Mouse (Mus musculus) heart, embryonic 10.5 days (tissue): ENCODE results near the gene Eme2. TPM values are rescaled to one million over a fixed set of nuclear protein-coding genes. Genes with fewer than 3 reads are reported as not detected.
A peak's percentile ranks its signal among the peaks of the same experiment; 100 is the strongest.
"Not testable (repeated sequence)": the region's sequence is repeated elsewhere in the genome, so short reads cannot be mapped to it uniquely, and the experiment has no call there.

ENCODE experiments used
- DNase-seq: peaks from one replicate; pipeline ENCODE4 v3.0.0-alpha.2; 2017; ENCODE audit warnings: low spot score
- H3K27ac ChIP-seq: fragments of 300-500 bp; sonication (generic); 2 replicates; pipeline ENCODE4 v1.5.1; 2016; ENCODE audit warnings: mild to moderate bottlenecking
- H3K27me3 ChIP-seq: fragments of 300-500 bp; sonication (generic); 2 replicates; pipeline ENCODE4 v1.6.1; 2016; ENCODE audit warnings: mild to moderate bottlenecking; ENCODE audit not compliant: poor library complexity, insufficient read depth, severe bottlenecking
- H3K36me3 ChIP-seq: fragments of 300-500 bp; sonication (generic); 2 replicates; pipeline ENCODE4 v1.6.1; 2016; ENCODE audit warnings: mild to moderate bottlenecking, moderate library complexity
- H3K4me1 ChIP-seq: fragments of 300-500 bp; sonication (generic); 2 replicates; pipeline ENCODE4 v1.6.1; 2016; ENCODE audit warnings: mild to moderate bottlenecking
- H3K4me3 ChIP-seq: fragments of 300-500 bp; sonication (generic); 2 replicates; pipeline ENCODE4 v1.5.1; 2016; ENCODE audit warnings: mild to moderate bottlenecking, moderate library complexity
- H3K9me3 ChIP-seq: fragments of 300-500 bp; sonication (generic); 2 replicates; pipeline ENCODE4 v1.6.1; 2016; ENCODE audit warnings: mild to moderate bottlenecking, moderate library complexity
- WGBS: fragments of 180-500 bp; shearing (Covaris S2); methylation state at CpG from one replicate; pipeline ENCODE4 v1.1.7; 2016; 5-methylcytosine and 5-hydroxymethylcytosine counted together
- polyA plus RNA-seq: library from polyadenylated mRNA; unstranded; fragments of >200 nt; fragmentation: Nextera tagmentation; extraction: Ambion mirVana; gene quantifications from 2 replicates; pipeline ENCODE4 v1.2.1, GENCODE M21; 2016

Gene Eme2
- 25.6 and 28.0 TPM in 2 replicates for polyA plus RNA-seq

DNA sequence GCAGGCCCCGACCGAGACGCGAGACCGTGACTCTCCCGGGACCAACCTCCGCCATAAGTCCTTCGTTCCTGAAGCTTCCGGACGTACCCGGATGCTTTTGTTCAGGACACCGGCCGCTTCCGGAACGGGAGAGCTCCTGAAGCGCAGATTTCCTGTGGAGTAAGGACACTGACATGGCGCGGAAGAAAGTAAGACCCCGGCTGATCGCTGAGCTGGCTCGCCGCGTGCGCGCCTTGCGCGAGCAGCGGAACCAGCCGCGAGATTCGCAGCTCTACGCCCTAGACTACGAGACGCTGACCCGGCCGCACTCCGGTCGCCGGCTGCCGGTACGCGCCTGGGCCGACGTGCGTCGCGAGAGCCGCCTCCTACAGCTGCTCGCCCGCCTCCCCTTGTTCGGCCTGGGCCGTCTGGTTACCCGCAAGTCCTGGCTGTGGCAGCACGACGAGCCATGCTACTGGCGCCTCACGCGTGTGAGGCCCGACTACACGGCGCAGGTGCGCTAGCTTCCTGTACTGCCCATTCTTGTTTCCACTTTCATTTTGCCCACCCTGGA is at the start of gene Eme2, which contains the start of gene Mrps34:
Eme2 (minus strand) TSS at position 93 of the 553 bp plus-strand sequence.
Mrps34 (plus strand) TSS at position 122 of the 553 bp plus-strand sequence.
- H3K4me3 ChIP-seq = peak within 1 kb of the TSS; percentile 93
- H3K36me3 ChIP-seq = peaks cover 71% of the 10 kb centered on the region
- no peaks in the 10 kb centered on the region for H3K27me3 ChIP-seq
- H3K4me1 ChIP-seq = peaks cover 49% of the 10 kb centered on the region
- peak; percentile 94 for DNase-seq
- WGBS = under 1% methylated on average over 62 of the region's 62 CpGs
- peak within 1 kb of the TSS; percentile 94 for H3K27ac ChIP-seq
- H3K9me3 ChIP-seq = no peaks in the 10 kb centered on the region

DNA sequence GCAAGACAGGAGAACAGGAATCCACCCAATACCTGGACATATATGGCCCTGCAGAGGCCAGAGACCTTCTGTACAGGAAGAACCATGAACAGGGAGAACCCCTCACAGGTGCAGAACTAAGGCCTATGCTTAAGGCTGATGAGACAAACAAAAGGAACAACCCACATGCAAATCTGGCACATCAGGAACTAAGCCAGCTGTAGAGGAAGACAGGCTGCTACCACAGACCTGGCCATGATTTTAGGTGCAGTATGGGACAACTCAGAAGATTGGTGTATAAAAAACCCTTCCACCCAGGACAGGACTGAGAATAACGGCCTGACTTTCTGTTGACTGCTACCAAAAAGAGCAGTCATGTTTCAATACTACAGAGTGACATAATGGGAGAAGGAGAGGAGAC is 48.7 kb upstream of the Eme2 start:
- H3K4me3 ChIP-seq, H3K27ac ChIP-seq, DNase-seq, H3K4me1 ChIP-seq, H3K27me3 ChIP-seq, H3K9me3 ChIP-seq: not testable (repeated sequence)
- H3K36me3 ChIP-seq = peaks cover 64% of the 10 kb centered on the region
- WGBS = 82% methylated on average over 1 of the region's 1 CpGs

DNA sequence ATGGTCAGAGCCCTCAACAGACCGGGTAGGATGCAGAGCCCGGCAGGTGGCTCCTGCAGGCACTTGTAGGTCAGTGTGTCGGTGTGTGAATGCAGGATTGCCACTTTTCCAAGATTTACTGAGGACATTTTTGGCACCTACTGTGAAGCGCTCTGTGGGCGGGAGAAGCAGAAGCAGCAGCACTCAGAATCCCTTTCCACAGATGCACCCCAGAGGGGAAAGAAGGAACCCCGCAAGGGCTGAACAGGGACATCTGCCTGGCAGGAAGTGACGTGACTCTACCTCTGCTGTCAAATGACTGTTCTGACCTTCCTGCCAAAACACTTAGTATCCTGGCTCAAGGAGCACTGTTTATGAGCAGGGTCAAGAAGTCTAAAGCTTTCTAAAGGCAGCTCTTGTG is 48.1 kb upstream of the Eme2 start:
- no peak overlapping the region for H3K27ac ChIP-seq
- 90% methylated on average over 7 of the region's 7 CpGs for WGBS
- peaks cover 58% of the 10 kb centered on the region for H3K36me3 ChIP-seq
- H3K9me3 ChIP-seq = no peaks in the 10 kb centered on the region
- DNase-seq = no peak
- H3K4me3 ChIP-seq = no peak overlapping the region
- H3K4me1 ChIP-seq = no peaks in the 10 kb centered on the region
- H3K27me3 ChIP-seq = no peaks in the 10 kb centered on the region

DNA sequence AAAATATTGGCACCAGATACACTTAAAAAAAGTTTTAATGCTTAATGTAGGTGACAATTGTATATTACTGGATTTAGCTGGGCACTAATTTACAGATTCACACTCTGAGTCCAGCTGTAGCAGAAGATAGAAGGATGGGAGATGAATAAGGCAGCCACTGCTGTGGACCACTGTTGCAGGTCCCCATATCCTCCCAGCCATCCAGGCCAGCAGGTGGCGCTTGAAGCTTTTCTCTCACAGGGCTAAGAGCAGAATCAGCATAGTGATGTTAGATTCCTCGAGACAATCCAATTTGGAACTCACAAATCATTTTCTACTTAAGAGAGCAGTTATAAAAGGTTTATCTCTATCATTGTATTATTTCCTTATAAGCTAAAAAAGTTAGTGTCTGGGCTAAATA is 47.6 kb upstream of the Eme2 start:
- not testable (repeated sequence) for H3K4me1 ChIP-seq, H3K4me3 ChIP-seq, H3K27me3 ChIP-seq, H3K9me3 ChIP-seq, H3K27ac ChIP-seq, DNase-seq
- 25% methylated on average over 2 of the region's 2 CpGs for WGBS
- H3K36me3 ChIP-seq = peaks cover 52% of the 10 kb centered on the region

DNA sequence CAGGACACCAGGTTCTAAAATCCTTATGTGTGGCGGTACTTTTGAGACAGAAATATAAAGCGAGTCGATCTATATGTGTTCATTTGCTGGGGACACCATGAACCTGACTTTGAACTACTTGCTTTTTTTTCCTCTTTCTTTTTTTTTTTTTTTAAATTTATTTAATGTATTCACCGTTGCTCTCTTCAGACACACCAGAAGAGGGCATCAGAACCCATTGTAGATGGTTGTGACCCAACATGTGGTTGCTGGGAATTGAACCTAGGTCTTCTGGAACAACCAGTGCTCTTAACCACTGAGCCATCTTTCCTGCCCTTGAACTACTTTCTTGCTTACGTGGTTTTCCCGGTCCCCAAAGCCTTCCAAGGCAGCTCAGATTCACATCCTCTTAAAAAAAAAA is 42.4 kb upstream of the Eme2 start:
- peaks cover 18% of the 10 kb centered on the region for H3K4me1 ChIP-seq
- peak overlapping the region; percentile 85 for H3K4me3 ChIP-seq
- peak overlapping the region; percentile 86 for H3K27ac ChIP-seq
- peaks cover 13% of the 10 kb centered on the region; the same call in 1 of the 2 replicates for H3K36me3 ChIP-seq
- H3K27me3 ChIP-seq = no peaks in the 10 kb centered on the region
- DNase-seq = no peak
- H3K9me3 ChIP-seq = no peaks in the 10 kb centered on the region
- WGBS = 41% methylated on average over 6 of the region's 6 CpGs

DNA sequence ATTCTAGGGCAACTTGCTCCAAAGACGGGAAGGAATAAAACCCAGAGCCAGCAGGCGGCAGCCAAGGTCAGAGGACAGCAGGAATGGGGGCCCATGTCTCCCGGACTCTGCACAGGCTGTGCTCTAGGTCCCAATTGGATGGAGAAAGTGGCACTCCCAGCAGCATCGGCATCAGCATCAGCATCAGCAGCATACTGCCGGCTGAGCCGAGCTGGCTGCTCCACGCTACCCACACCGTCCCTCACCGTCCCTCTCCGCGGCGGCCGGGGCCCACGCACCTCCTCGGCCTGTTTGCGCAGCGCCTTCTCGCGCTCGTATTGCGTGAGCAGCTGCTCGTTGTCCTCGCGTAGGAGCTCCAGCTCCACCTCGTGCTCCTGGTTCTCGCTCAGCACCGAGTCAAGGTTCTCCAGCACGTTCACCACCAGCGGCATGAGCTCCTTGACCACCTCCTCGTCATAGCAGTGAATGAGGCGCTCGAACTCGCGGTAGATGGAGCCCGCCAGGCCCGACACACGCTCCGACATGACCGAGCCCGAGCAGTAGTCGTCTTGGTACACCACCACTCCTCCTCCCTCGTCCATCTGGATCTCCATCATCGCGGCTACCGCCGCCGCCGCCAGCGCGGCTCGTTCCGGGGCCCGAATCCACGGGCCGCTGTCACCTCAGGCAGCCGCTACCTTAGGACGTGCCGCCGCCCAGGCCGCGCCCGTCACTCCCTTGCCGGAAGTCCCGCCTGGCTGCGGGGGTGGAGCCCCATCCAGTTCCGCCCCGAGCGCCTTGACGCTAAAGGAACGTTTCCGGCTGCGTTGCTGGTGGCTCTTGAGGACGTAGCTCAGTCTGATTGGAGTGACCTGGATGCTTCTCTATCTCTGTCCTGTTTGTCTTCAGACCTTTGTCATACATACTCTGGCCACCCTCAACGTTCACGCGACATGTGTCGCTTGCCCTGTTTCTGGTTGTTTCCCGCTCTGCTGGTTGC is 41.7 kb upstream of the Eme2 start, which contains the start of gene Mapk8ip3:
Mapk8ip3 (minus strand) TSS at position 719 of the 979 bp plus-strand sequence.
- DNase-seq = peak; percentile 98

DNA sequence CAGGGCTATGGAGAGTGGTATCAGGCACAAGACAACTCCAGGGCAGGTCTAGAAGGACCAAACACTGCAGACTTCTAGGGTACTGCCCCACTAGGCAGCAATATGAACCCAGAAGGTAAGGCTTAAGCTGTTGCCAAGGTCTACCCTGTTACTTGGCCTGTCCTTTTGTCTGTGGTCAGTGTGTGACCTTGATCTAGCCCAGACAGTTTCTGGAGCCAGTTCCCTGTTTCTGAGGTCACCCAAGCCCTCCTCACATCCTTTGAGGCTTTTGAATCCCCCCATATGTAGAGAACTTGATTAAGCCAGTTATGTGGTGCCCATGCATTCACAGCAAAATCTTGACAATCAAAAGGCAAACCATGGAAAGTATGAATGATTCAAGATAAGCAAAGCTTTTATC is 40.8 kb upstream of the Eme2 start:
- Histone ChIP-seq H3K27ac (peak overlapping the region; percentile 86), H3K27me3 (no peaks in the 10 kb centered on the region), H3K36me3 (peaks cover 13% of the 10 kb centered on the region), H3K4me1 (peaks cover 18% of the 10 kb centered on the region), H3K9me3 (no peaks in the 10 kb centered on the region), H3K4me3 (peak overlapping the region; percentile 85)
- DNase-seq = no peak

More for the DNA sequence above, 41.7 kb upstream of the Eme2 start, which contains the start of gene Mapk8ip3:
- H3K27me3 ChIP-seq = no peaks in the 10 kb centered on the region
- H3K9me3 ChIP-seq = no peaks in the 10 kb centered on the region
- H3K4me3 ChIP-seq = peak within 1 kb of the TSS; percentile 85
- H3K4me1 ChIP-seq = peaks cover 18% of the 10 kb centered on the region
- H3K36me3 ChIP-seq = peaks cover 17% of the 10 kb centered on the region
- under 1% methylated on average over 78 of the region's 78 CpGs for WGBS
- H3K27ac ChIP-seq = peak within 1 kb of the TSS; percentile 86

DNA sequence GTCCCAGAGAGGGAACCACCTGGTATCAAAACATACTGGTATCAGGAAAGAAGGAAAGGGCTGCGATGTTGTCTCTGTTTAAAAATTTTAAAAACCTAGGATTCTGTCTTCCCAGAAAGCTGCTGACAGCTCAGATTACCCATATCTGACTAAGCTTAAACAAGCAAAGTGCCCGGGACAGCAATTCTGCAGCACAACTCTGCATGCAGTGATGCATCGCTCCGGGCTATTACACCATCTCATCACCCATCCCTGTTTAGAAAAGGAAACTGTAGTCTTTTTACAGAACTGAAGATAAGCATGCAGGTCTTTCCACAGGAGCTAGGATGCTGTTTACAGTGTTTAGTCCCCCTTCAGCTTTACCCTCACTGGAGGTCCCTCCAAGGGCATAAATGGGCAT is 40.0 kb upstream of the Eme2 start:
- 0 out of 2 replicates have a peak overlapping the region, but pooled peaks have one; percentile 31 for H3K27ac ChIP-seq
- peaks cover 13% of the 10 kb centered on the region for H3K36me3 ChIP-seq
- 40% methylated on average over 4 of the region's 4 CpGs for WGBS
- H3K9me3 ChIP-seq = no peaks in the 10 kb centered on the region
- no peaks in the 10 kb centered on the region for H3K27me3 ChIP-seq
- peaks cover 18% of the 10 kb centered on the region for H3K4me1 ChIP-seq
- H3K4me3 ChIP-seq = peak overlapping the region; percentile 85
- no peak for DNase-seq

DNA sequence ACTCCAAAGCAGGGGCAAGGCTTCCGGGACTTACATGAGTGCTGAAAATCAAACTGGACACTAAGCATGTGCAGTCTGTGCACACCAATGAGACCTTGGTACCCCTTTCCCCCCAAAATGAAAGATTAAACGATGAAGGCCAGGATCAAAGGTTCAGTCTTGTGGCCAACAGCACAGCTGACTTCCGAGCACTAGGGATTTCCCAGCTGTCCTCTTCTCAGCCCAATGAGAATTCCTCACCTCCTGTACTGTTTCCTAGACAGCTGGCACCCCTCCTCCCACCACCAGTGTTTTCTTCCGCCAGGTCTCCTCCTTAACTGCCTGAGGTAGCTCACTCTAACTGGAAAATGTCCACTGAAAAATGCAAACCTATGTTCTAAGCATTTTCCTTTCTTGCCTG is 38.3 kb upstream of the Eme2 start:
- WGBS = 87% methylated on average over 4 of the region's 4 CpGs
- Histone ChIP-seq H3K27ac (no peak overlapping the region), H3K27me3 (no peaks in the 10 kb centered on the region), H3K4me1 (peaks cover 18% of the 10 kb centered on the region), H3K4me3 (no peak overlapping the region), H3K36me3 (peaks cover 14% of the 10 kb centered on the region), H3K9me3 (no peaks in the 10 kb centered on the region)
- no peak for DNase-seq

DNA sequence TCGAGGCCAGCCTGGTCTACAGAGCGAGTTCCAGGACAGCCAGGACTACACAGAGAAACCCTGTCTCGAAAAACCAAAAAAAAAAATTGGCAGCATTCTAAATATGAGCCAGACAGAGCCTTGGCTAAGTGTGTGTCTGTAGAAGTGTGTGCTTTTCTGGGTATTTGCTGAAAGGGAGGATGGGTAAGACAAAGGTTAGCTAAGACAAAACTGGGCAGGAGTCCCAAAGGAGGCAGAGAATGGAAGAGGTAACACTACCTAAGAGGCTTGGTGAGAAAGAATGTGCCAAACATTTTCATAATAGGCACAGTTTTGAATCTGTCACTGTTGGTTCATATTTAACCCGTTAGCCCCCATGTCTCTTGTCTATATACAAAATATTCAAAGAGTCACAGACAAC is 37.5 kb upstream of the Eme2 start:
- Histone ChIP-seq H3K27me3 (no peaks in the 10 kb centered on the region), H3K36me3 (peaks cover 21% of the 10 kb centered on the region), H3K4me3 (no peak overlapping the region), H3K9me3 (no peaks in the 10 kb centered on the region), H3K4me1 (peaks cover 18% of the 10 kb centered on the region), H3K27ac (no peak overlapping the region)
- WGBS = 96% methylated on average over 4 of the region's 4 CpGs
- no peak for DNase-seq

DNA sequence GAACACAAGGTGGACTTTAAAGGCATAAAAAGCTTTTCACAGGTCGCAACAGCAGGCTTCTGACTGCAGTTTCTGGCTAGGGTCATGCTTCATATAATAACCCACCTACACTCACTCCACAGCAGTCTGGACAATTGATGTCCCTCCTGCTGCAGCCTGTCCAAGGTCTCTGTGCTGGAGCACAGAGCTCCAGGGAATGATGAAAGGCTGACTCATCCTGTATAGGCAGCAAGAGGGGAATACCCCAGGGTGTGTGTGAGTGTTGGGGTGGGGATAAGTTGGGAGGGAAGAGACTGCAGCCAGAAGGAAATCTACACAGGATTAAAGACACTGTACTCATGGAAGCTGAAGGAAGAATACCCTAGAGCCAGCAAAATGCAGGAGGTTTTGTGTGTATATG is 34.6 kb upstream of the Eme2 start:
- H3K27me3 ChIP-seq = no peaks in the 10 kb centered on the region
- DNase-seq = no peak
- WGBS = 82% methylated on average over 1 of the region's 1 CpGs
- H3K4me3 ChIP-seq = no peak overlapping the region
- H3K27ac ChIP-seq = no peak overlapping the region
- H3K9me3 ChIP-seq = no peaks in the 10 kb centered on the region
- peaks cover 4% of the 10 kb centered on the region; the same call in 1 of the 2 replicates for H3K4me1 ChIP-seq
- H3K36me3 ChIP-seq = peaks cover 50% of the 10 kb centered on the region

DNA sequence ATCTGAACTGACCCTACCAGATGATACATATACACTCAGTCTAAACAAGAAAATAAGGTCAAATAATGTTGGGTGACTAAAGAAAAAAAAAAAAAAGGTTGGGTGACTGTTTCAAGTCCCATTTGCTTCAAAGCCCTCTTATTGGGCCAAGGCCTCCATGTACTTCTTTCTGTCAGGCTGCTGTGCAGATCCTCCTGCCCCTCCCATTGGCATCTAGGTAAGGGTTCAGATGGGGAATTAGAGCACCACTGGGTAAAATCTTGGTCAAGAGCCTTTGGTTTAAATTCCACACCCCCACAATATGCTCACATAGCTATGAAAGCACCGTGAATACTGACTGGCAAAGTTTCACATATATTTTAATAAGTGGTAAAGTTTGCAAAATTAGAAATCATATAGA is 28.4 kb upstream of the Eme2 start:
- WGBS = 96% methylated on average over 1 of the region's 1 CpGs
- Histone ChIP-seq H3K27me3 (no peaks in the 10 kb centered on the region), H3K4me1 (no peaks in the 10 kb centered on the region), H3K27ac (no peak overlapping the region), H3K4me3 (no peak overlapping the region), H3K9me3 (no peaks in the 10 kb centered on the region), H3K36me3 (peaks cover 100% of the 10 kb centered on the region)
- DNase-seq = no peak

DNA sequence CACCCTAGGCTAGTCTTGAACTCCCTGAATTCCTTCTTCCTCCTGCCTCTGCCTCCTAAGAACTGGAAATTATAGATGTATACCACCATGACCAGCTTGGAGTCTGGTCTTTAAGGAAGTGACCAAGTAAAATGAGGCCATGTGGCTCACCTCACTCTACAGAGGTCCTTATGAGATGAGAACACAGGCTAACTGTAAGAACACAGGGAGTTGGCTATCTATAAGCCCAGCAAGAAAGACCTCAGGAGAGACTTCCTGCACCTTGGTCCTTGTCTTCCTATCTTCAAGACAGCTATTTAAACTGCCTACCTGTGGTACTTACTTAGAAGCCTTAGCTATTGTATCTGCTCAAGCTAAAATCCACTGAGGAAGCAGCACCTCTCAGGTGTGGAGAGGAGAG is 19.1 kb upstream of the Eme2 start:
- Histone ChIP-seq H3K4me3 (no peak overlapping the region), H3K9me3 (no peaks in the 10 kb centered on the region), H3K4me1 (no peaks in the 10 kb centered on the region), H3K36me3 (peaks cover 99% of the 10 kb centered on the region), H3K27ac (no peak overlapping the region), H3K27me3 (no peaks in the 10 kb centered on the region)
- no peak for DNase-seq
